Mouse (Mus musculus): ENCODE results near the gene Hist1h2be.
"Not testable (repeated sequence)": the region's sequence is repeated elsewhere in the genome, so short reads cannot be mapped to it uniquely, and the experiment has no call there.

The Hist1h2be gene

DNA sequence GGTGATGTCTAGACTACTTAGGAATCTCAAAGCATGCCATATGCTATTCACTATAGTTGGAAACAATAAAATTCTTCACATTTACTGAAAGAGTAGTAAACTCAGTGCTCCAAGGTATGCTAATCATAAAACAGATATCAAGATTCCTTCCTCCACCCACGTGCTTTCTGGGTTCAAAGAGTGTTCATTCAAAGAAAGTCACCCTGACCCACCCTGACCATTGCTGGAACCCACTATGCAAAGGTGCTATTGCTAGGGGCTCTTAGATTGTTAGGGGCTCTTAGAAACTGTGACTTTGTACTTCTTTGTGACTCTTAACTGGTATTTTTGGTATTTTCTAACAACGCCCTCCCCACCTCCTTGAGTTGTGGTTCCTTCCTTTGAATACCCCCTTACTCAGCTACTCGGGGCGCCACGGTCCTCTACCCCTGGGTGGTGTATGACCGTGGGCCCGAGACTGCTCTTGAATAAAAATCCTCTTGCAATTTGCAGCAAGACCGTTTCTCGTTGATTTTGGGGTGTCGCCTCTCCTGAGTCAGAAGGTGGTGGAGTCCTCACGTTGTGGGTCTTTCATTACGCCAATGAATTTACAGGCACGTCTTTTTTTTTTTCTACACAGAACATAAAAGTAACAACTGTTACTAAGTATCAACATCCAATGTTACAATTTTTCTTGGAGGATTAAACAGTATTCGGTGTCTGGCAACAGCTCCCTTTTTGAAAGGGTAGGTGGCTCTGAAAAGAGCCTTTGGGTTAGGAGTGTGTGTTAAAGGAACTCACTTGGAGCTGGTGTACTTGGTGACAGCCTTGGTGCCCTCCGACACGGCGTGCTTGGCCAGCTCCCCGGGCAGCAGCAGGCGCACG is 47.7 kb downstream of the Hist1h2be start:
- not testable (repeated sequence) for DNase-seq (ENCODE audit: low spot score)

- DNase-seq (ENCODE audit: low spot score): no peak
These were observed 48.5 kb downstream of the Hist1h2be start for GRCm38 (mm10) chr13:23572218-23573033.

DNA sequence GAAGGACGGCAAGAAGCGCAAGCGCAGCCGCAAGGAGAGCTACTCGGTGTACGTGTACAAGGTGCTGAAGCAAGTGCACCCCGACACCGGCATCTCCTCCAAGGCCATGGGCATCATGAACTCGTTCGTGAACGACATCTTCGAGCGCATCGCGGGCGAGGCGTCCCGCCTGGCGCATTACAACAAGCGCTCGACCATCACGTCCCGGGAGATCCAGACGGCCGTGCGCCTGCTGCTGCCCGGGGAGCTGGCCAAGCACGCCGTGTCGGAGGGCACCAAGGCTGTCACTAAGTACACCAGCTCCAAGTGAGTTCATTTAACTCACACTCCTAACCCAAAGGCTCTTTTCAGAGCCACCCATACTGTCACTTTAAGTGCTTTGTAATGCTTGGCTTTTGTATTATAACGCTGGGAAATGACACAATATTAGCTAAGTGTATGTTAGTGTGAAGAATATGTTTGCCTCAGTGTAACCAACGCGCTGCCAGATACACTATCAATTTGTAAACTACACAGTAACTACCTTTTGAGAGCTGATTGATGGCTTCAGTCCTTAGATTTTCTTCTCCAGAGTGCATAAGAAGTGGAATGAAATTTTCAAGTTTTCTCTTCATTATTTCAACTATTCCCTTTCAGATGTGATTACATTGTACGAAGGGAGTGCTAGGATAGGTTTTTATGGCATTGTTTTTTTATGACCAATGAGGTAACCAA is 49.3 kb downstream of the Hist1h2be start:
- not testable (repeated sequence) for DNase-seq (ENCODE audit: low spot score)

GRCm38 (mm10) chr13:23571022-23571503 is 49.9 kb downstream of the Hist1h2be start, which contains the start of the genes Hist1h2ae and Hist1h2bg:
TSS of gene Hist1h2ae (minus strand) at chr13:23571220.
TSS of gene Hist1h2bg (plus strand) at chr13:23571396.
- DNase-seq (ENCODE audit: low spot score): peak; percentile 88

GRCm38 (mm10) chr13:23570261-23571021 is 50.5 kb downstream of the Hist1h2be start:
- not testable (repeated sequence) for DNase-seq (ENCODE audit: low spot score)

DNA sequence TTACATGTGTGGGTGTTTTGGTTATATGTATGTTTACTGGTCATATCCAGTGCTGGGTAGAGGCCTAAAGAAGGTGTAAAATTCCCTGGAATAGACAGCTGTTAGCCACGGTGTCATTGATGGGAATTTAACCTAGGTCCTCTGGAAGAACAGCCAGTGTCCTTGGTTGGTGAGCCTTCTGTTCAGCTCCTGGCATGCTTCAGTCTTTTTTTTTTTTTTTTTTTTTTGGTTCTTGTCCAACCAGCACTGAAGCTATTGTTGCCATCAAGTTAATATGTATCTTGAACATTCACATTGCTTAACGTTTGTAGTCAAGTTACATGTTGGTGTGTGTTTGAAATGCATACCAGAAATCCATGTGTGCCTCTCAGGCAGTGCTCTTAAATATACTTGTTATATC is 56.4 kb downstream of the Hist1h2be start:
- DNase-seq (ENCODE audit: low spot score): no peak

GRCm38 (mm10) chr13:23562699-23563462 is 58.0 kb downstream of the Hist1h2be start:
- DNase-seq (ENCODE audit: low spot score): no peak

GRCm38 (mm10) chr13:23561883-23562659 is 58.9 kb downstream of the Hist1h2be start, which contains the start of gene Hist1h3e:
TSS of gene Hist1h3e (minus strand) at chr13:23562369.
- peak; percentile 95 for DNase-seq (ENCODE audit: low spot score)

DNA sequence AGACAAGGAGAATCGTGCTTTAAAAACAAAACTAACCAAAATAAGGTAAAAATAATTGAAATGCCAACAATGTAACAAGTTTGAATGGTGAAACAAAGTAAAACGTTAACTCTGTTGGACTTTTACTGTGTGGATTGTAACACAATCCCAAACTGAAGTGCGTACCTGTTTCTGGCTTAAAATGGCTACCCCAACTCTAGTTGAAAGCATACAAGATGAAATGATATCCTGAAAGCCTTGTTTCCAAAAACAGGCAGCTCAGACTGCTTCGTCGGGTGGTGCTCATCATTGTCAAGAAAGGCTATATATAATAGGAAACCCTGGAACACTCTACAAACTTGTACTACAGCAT is 59.4 kb downstream of the Hist1h2be start:
- not testable (repeated sequence) for DNase-seq (ENCODE audit: low spot score)

DNA sequence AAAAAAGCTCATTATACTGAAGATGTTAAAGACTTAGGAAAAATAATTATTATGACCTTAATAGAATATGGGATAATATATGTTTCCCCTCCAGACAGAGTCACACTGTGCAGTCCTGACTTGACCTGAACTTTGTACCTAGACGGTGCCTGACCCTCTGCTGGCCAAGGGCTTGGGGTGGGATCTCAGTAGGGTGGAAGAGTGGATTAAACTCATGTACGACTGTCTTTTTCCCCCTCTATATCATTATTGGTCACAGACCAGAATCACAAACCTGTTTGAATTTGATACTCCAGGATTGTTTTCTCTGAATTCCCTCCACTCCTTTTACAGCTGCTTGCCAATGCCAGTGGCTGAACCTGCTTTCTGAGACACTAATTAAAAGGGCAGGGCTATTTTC is 60.2 kb downstream of the Hist1h2be start:
- DNase-seq (ENCODE audit: low spot score): not testable (repeated sequence)

DNA sequence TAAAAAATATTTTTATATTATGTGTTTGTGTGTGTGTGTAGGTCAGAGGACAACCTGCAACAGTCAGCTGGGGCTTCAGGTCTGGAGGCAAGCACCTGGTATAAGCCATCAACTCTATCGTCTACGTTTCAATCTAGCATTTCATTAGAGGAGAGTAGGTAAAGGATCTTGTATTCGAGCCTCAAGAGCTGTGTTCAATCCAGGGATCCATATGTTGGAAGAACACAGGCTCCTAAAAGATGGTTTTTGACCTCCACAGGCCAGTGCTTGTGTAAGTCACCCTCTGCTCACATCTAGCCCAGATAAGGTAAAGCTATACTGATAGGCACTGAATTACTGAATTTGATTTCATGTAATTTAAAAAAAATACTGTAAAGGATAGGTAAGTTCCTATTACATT is 64.0 kb downstream of the Hist1h2be start:
- DNase-seq (ENCODE audit: low spot score): no peak

DNA sequence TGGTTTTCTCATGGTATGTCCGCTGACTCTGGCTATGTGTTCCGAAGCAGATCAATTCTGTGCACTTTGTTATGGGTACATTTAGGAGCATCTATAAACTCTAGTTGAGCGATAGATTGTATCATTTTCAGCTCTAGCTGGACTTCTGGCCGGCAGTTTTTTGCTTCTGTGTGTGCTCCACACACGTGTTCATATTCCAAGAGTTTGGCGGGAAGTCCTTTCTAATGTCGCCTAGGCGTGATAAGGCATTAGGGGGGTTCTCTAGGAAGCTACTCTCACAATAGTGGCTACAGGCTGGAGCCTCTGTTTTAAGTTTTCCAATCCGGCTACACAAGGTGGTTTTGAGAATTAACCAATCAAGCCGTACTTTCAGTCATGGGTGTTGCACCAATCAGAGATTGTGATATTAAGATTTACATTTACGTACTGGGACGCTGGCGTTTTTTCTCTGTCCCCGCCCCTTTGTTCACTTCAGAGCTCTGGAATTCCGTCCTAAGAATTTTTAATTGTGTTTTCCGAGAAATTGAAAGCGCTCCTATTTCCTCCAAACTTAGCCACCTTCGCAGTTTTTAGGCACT is 65.0 kb downstream of the Hist1h2be start:
- DNase-seq (ENCODE audit: low spot score): peak; percentile 86

- DNase-seq (ENCODE audit: low spot score): no peak
These were observed 65.7 kb downstream of the Hist1h2be start for GRCm38 (mm10) chr13:23554925-23555838.

GRCm38 (mm10) chr13:23554393-23554792 is 66.5 kb downstream of the Hist1h2be start:
- no peak for DNase-seq (ENCODE audit: low spot score)

DNA sequence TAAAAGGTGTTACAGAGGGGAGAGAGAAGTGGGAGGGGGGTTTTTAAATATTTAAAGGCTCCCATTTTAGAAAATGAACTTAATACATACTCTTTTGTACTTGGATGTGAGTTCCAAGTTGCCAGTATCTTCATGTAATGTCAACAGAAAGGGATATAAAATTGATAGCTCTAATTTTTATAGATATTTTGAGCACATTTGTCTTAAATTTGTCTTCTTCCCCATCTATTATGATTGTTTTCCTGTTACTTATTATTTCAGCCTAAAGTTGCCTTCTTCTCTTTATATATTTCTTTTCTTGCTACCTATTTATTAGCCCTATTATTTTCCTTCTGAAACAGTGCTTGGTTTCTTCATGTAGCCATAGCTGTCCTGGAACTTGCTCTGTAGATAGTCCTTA is 68.0 kb downstream of the Hist1h2be start, which contains the start of gene Hist1h1d:
Gene Hist1h1d, plus strand, starts transcription at position 301 of the 400 bp plus-strand sequence.
- no peak for DNase-seq (ENCODE audit: low spot score)

DNA sequence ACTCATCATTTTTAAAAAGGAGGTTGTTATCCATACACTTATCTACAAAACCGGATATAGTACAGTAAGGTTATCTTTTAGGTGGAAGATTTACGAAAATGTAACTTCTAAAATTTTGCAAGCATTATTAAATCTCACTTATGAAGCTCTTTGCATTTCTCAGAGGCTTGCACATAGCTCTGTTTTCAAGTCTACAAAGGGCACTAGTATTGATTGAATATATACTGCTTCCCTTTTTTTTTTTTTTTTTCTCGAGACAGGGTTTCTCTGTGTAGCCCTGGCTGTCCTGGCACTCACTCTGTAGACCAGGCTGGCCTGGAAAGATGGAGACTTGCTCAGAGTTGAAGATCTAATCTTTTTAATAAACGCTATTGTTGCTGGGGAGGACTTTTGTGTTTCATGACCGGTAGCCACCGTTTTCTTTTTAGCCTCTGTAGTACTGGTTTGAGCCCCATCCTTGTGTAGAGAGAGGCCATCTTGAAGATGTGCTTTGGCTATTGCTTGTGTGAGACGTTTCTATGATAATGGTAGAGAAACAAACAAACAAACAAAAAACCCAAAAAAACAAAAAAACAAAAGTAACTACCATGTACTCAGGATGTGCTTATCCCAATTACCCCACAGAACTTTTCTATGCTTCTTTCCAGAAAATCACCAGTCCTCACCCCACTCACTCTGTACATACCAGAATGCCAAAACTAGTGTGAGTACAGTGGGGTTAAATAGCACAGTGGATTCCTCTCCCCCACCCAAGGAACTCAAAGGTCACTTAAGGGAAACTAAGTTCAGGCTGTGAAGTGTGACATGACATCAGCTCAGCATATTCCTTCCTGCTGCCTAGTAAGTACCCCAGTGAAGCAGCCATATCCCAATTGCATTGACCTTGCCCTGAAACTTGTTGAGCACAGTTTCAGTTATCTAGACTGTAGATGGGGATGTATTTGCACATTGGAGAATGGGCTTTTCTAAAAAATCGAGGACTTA is 68.7 kb downstream of the Hist1h2be start:
- DNase-seq (ENCODE audit: low spot score): no peak

Data from left cerebral cortex, adult 11 months (tissue).